Mouse (Mus musculus): Measurements from ENCODE around the gene Nbas.

DNA sequence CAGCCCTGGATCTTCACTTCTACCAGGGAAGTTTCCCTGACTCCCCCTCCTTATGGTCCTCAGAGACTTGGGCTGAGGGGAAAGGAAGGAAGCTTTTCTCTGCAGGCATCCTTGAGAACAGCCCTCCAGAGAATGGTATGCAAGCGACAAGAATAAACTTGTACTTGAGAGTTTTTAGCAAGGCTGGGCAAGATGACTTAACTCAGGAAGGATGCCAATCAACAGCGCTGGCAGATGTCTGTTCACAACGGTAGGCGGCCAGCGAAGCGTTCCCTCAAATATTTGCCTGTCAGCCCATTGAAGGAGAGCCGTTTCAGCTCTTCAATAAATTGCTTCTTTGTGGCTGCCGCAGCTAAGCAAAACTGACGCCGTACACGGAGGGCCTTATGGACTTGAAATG, 340.1 kb downstream of the Nbas start:
- TF ChIP-seq EP300 (IDR thresholded peaks at IDR 0.05; ENCODE audit: insufficient read depth, low read depth, low read length) = no peak
- no peak for TF ChIP-seq POLR2A (IDR thresholded peaks at IDR 0.05; ENCODE audit: insufficient read depth, low read length)
- no peak for TF ChIP-seq CTCF (IDR thresholded peaks at IDR 0.05; ENCODE audit: low read depth, low read length)
